15 mouse cellular contexts compared by ENCODE assay signal in the genomic region with DNA sequence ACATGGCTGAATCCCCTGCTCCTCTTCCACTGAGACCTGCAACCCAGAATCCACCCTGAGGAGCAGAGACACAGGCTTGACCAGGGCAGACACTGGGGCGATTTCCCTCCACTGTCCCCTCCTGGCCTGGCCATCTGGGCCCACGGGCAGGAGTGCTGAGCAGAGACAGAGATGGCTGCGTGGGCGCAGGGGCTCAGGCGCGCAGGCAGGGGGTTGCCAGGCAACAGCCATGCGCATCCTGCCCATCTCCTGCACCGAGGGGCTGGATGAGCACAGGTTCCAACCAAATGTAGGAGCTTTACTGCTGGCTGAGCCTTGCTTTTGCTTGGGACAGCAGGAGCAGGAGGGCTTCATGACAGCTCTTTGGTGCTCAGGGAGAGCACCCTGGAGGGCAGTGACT. TPM values are rescaled to one million over a fixed set of nuclear protein-coding genes. Genes with fewer than 3 reads are reported as not detected.
DNase-seq lines count a peak whose midpoint lies in the region; ATAC-seq and TF ChIP-seq lines count a peak whose summit lies in the region.
"Had no signal": no experiment of that assay in that cellular context is flagged by ENCODE, and none has a peak within 500 bp of the region (broad histone marks: within the 10 kb centered on the region; RNA-seq: fewer than 3 reads in every experiment).

No protein-coding gene starts in this region.

- H3K36me3 ChIP-seq in neural tube, embryonic 13.5 days: no peaks in the 10 kb centered on the region
- no peaks in the 10 kb centered on the region for H3K36me3 ChIP-seq in midbrain, embryonic 12.5 days
- H3K36me3 ChIP-seq: embryonic facial prominence, embryonic 15.5 days had no signal

- peak overlapping the region; percentile 41; the same call in 1 of the 2 replicates for H3K9ac ChIP-seq in neural tube, embryonic 13.5 days
- peak overlapping the region; percentile 4; the same call in 1 of the 2 replicates for H3K9ac ChIP-seq in midbrain, embryonic 12.5 days (replicated peaks)
- H3K9ac ChIP-seq: embryonic facial prominence, embryonic 15.5 days; liver, postnatal 0 days had no signal

- no peaks in the 10 kb centered on the region for H3K9me3 ChIP-seq in neural tube, embryonic 13.5 days
- H3K9me3 ChIP-seq in midbrain, embryonic 12.5 days: 0 out of 2 replicates have a peak, but pooled peaks cover 2% of the 10 kb centered on the region
- H3K9me3 ChIP-seq: embryonic facial prominence, embryonic 15.5 days had no signal

- no peak overlapping the region for H3K27ac ChIP-seq in neural tube, embryonic 13.5 days (replicated peaks)
- peak overlapping the region; percentile 96 for H3K27ac ChIP-seq in layer of hippocampus, adult 2 months
- no peak overlapping the region for H3K27ac ChIP-seq in midbrain, embryonic 12.5 days (replicated peaks)
- H3K27ac ChIP-seq: embryonic facial prominence, embryonic 15.5 days had no signal

- H3K4me2 ChIP-seq in neural tube, embryonic 13.5 days: no peak overlapping the region
- no peak overlapping the region for H3K4me2 ChIP-seq in midbrain, embryonic 12.5 days (replicated peaks)
- H3K4me2 ChIP-seq: embryonic facial prominence, embryonic 15.5 days had no signal

- no peak; the same call in 1 of the 2 replicates for ATAC-seq in neural tube, embryonic 13.5 days (ENCODE audit: low read depth)
- ATAC-seq in midbrain, embryonic 12.5 days (ENCODE audit: low FRiP score, low read depth): no peak
- ATAC-seq: inflammation-experienced regulatory T-cells, adult 6 months; liver, postnatal 0 days had no signal

- no peaks in the 10 kb centered on the region for H3K27me3 ChIP-seq in neural tube, embryonic 13.5 days
- peaks cover 10% of the 10 kb centered on the region; the same call in 1 of the 2 replicates for H3K27me3 ChIP-seq in midbrain, embryonic 12.5 days
- H3K27me3 ChIP-seq: embryonic facial prominence, embryonic 15.5 days had no signal

- no peak for DNase-seq in neural tube, embryonic 10.5 days (ENCODE audit: extremely low spot score, low spot score)
- peak; percentile 69 to 82 for DNase-seq in layer of hippocampus, adult 2 months (ENCODE audit: low spot score in 2 of 2)
- DNase-seq in telencephalon, adult 2 months (ENCODE audit: low read depth, low spot score): peak; percentile 47
- DNase-seq in heart, postnatal 4 days: no peak
- no peak for DNase-seq in c-Kit-positive CD71-positive TER-119-positive erythroid progenitor cells, embryonic 14.5 days (ENCODE audit: low spot score)
- DNase-seq in heart, adult 9 months (ENCODE audit: low spot score in 2 of 2): no peak
- DNase-seq: liver, postnatal 0 days; thymus, postnatal 4 days had no signal

- peaks cover 8% of the 10 kb centered on the region for H3K4me1 ChIP-seq in neural tube, embryonic 13.5 days (replicated peaks)
- H3K4me1 ChIP-seq in midbrain, embryonic 12.5 days: no peaks in the 10 kb centered on the region; the same call in 1 of the 2 replicates
- H3K4me1 ChIP-seq: embryonic facial prominence, embryonic 15.5 days had no signal

- no peak for TF ChIP-seq CTCF in layer of hippocampus, adult 2 months (conservative IDR thresholded peaks at IDR 0.05)

- no peak overlapping the region for H3K4me3 ChIP-seq in neural tube, embryonic 13.5 days
- no peak overlapping the region for H3K4me3 ChIP-seq in layer of hippocampus, adult 2 months
- no peak overlapping the region for H3K4me3 ChIP-seq in midbrain, embryonic 12.5 days
- H3K4me3 ChIP-seq: embryonic facial prominence, embryonic 15.5 days had no signal

- 41% methylated on average over 8 of the region's 8 CpGs for WGBS in neural tube, embryonic 13.5 days
- WGBS in midbrain, embryonic 12.5 days: 56% methylated on average over 8 of the region's 8 CpGs

RNA-seq across cellular contexts. Expression of gene Tekt4, which starts 2.1 kb away (rescaled TPM):
- polyA plus RNA-seq in neural tube, embryonic 13.5 days (2015; fragmentation: Nextera tagmentation; extraction: Ambion mirVana): 0.57 and 0.87 TPM in 2 replicates
- total RNA-seq in layer of hippocampus, adult 2 months (2021): 1 to 10 TPM; 1.8 to 2.0 TPM
- 0.14 and 0.22 TPM in 2 replicates for polyA plus RNA-seq in midbrain, embryonic 12.5 days (2016; fragmentation: Nextera tagmentation; extraction: Ambion mirVana)
- under 1 TPM in 1 of 2 experiments, not detected in 1; 0.26 TPM for total RNA-seq in heart, postnatal 4 days (2021)
- total RNA-seq: granulocyte monocyte progenitor cell, adult 5-6 weeks had no signal
- polyA plus RNA-seq: inflammation-experienced regulatory T-cells, adult 6 months; large intestine, adult 2 months had no signal

RNA-seq across cellular contexts. Expression of gene Cacna1h, which starts 23.0 kb away (rescaled TPM):
- polyA plus RNA-seq in neural tube, embryonic 13.5 days (2015; fragmentation: Nextera tagmentation; extraction: Ambion mirVana): 12.0 and 12.6 TPM in 2 replicates
- 100 to 1,000 TPM; 121 to 142 TPM for total RNA-seq in layer of hippocampus, adult 2 months (2021)
- 9.7 and 10.4 TPM in 2 replicates for polyA plus RNA-seq in midbrain, embryonic 12.5 days (2016; fragmentation: Nextera tagmentation; extraction: Ambion mirVana)
- 10 to 100 TPM; 14.5 to 19.1 TPM for total RNA-seq in heart, postnatal 4 days (2021)
- total RNA-seq: granulocyte monocyte progenitor cell, adult 5-6 weeks had no signal
- polyA plus RNA-seq: inflammation-experienced regulatory T-cells, adult 6 months had no signal

RNA-seq across cellular contexts. Expression of gene Sstr5, which starts 40.5 kb away (rescaled TPM):
- polyA plus RNA-seq in neural tube, embryonic 13.5 days (2015; fragmentation: Nextera tagmentation; extraction: Ambion mirVana): 0.39 and 0.42 TPM in 2 replicates
- under 1 TPM in 1 of 2 experiments, not detected in 1; 0.15 TPM for total RNA-seq in layer of hippocampus, adult 2 months (2021)
- polyA plus RNA-seq in midbrain, embryonic 12.5 days (2016; fragmentation: Nextera tagmentation; extraction: Ambion mirVana): 0.11 TPM in 1 of 2 replicates, not detected in the other
- total RNA-seq in heart, postnatal 4 days (2021): not detected
- total RNA-seq: granulocyte monocyte progenitor cell, adult 5-6 weeks had no signal
- polyA plus RNA-seq: inflammation-experienced regulatory T-cells, adult 6 months; liver, postnatal 0 days; spleen, adult 2 months had no signal

Comparison
In these comparisons a context has a peak if more than half of its experiments do, and no peak if none do; other contexts are left out.
1. DNase-seq: peak in layer of hippocampus, adult 2 months (2 of 2) and telencephalon, adult 2 months (single experiment); none in neural tube, embryonic 10.5 days (single experiment), heart, postnatal 4 days (single experiment), c-Kit-positive CD71-positive TER-119-positive erythroid progenitor cells, embryonic 14.5 days (single experiment) and heart, adult 9 months (0 of 2).
2. RNA of gene Cacna1h, which starts 23.0 kb away (total RNA-seq): 121 to 142 TPM in layer of hippocampus, adult 2 months; 14.5 to 19.1 TPM in heart, postnatal 4 days; every median in the first group is over 4 times any median in the second.